Mouse (Mus musculus): Measurements from ENCODE around the gene Stx16. TPM values are rescaled to one million over a fixed set of nuclear protein-coding genes. Genes with fewer than 3 reads are reported as not detected.

Gene Stx16
- polyA plus RNA-seq, 1 experiment from 2014 or later, result 15.3 TPM

- Histone ChIP-seq H3K9ac (no peak overlapping the region), H3K9me3 (no peaks in the 10 kb centered on the region), H3K4me3 (replicated peaks) (no peak overlapping the region), H3K36me3 (replicated peaks) (no peaks in the 10 kb centered on the region), H3K4me2 (no peak overlapping the region), H3K27ac (no peak overlapping the region), H3K27me3 (no peaks in the 10 kb centered on the region; the same call in 1 of the 2 replicates), H3K4me1 (peaks cover 6% of the 10 kb centered on the region; the same call in 1 of the 2 replicates)
- peak; percentile 14; the same call in 1 of the 2 replicates for ATAC-seq (ENCODE audit: low FRiP score)
- 22% methylated on average over 2 of the region's 2 CpGs for WGBS
Observed at GRCm38 (mm10) chr2:174061219-174061618, 14.9 kb upstream of the Stx16 start.

DNA sequence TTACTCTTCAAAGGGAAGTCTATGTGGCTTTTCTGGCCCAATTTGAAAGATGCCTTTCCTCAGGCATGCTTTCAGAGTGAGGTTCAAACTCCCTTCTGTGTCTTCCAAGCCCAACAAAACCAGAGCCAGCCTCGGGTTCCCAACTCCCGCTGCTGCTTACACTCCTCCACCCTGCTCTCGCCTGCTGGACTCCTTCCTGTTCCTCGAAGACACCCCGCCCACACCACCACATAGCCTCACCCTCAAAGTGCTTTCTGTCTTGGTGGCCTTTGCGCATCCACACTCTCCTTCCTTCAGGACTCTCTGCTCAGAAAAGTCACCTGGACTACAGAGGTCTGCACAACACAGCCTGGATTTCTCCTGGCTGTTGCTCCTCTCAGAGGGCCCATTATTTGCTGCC lies 13.0 kb upstream of the Stx16 start:
- no peaks in the 10 kb centered on the region; the same call in 1 of the 2 replicates for H3K27me3 ChIP-seq
- H3K27ac ChIP-seq, result no peak overlapping the region
- H3K4me1 ChIP-seq, result peaks cover 6% of the 10 kb centered on the region; the same call in 1 of the 2 replicates
- no peak overlapping the region for H3K4me3 ChIP-seq (replicated peaks)
- no peaks in the 10 kb centered on the region for H3K9me3 ChIP-seq
- ATAC-seq (ENCODE audit: low FRiP score), result no peak
- WGBS, result 82% methylated on average over 6 of the region's 6 CpGs
- no peaks in the 10 kb centered on the region for H3K36me3 ChIP-seq (replicated peaks)
- H3K9ac ChIP-seq, result no peak overlapping the region
- H3K4me2 ChIP-seq, result no peak overlapping the region

DNA sequence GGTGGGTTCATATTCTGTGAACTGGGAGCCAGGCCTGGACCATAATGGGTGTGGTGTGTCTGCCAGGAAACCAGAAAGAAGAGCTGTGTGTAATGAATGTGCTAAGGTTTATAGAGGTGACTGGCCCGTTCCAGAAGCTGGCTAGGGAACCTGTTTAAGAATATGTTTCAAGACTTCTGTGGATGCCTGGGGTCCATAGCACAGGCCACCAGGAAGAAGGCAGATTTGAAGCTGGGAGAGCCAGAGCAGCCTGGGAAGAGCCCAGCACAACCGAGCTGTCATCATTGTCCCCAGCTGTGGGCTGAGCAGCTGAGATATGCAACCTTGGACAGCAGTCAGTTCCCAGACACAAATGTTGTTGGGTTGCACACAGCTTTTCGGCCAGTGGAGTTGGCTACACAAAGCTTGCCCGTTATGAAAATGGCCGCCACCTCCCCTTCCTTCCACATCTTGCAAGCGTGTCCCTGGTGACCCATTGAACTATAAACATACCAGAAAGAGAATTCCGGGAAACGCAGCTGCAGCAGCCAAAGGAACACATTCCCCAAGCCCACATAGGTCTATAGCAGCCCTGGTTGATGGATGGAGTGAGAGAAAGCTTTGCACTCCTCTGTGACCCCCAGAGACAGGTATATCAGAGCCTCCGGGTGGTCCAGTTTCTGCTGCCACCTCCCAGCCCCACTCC lies 12.4 kb upstream of the Stx16 start:
- H3K9ac ChIP-seq, result no peak overlapping the region
- no peaks in the 10 kb centered on the region for H3K36me3 ChIP-seq (replicated peaks)
- no peak for ATAC-seq (ENCODE audit: low FRiP score)
- H3K9me3 ChIP-seq, result no peaks in the 10 kb centered on the region
- no peak overlapping the region for H3K27ac ChIP-seq
- 85% methylated on average over 9 of the region's 9 CpGs for WGBS
- H3K4me2 ChIP-seq, result no peak overlapping the region
- peaks cover 6% of the 10 kb centered on the region; the same call in 1 of the 2 replicates for H3K4me1 ChIP-seq
- no peak overlapping the region for H3K4me3 ChIP-seq (replicated peaks)
- H3K27me3 ChIP-seq, result no peaks in the 10 kb centered on the region; the same call in 1 of the 2 replicates

DNA sequence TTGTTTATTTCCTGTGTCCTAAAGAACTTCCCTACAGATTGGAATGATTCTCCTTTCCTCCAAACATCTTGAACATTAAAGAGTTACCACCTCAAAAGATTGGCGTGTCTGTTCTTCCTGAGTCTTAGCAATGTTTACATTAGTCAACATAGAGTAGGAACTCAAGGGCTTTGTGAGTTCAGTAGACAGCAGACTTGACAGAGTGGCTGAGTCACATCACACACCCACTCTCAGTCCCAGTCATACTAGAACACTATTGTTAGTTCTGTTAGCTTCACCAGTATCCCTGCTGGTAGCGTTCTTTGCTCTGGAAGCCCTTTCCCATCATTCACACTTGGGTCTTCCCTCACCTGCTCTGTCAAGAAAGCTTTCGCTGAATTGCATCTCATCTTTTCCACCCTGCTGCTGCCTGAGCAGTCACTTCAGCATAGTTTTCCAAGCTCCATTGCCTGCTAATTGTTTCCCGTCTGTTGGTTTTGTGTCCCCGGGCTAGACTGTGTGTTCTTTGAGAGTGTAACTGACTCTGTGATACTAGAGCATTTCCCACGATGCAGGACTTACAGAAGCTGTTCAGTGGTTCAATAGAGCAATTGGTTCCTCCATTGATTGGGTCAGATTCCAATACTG lies 8.2 kb upstream of the Stx16 start:
- Histone ChIP-seq H3K27me3 (no peaks in the 10 kb centered on the region), H3K9ac (no peak overlapping the region), H3K4me2 (no peak overlapping the region), H3K27ac (no peak overlapping the region), H3K36me3 (replicated peaks) (no peaks in the 10 kb centered on the region), H3K4me1 (no peaks in the 10 kb centered on the region; the same call in 1 of the 2 replicates), H3K4me3 (replicated peaks) (no peak overlapping the region), H3K9me3 (no peaks in the 10 kb centered on the region)
- no peak for ATAC-seq (ENCODE audit: low FRiP score)
- 80% methylated on average over 6 of the region's 6 CpGs for WGBS

DNA sequence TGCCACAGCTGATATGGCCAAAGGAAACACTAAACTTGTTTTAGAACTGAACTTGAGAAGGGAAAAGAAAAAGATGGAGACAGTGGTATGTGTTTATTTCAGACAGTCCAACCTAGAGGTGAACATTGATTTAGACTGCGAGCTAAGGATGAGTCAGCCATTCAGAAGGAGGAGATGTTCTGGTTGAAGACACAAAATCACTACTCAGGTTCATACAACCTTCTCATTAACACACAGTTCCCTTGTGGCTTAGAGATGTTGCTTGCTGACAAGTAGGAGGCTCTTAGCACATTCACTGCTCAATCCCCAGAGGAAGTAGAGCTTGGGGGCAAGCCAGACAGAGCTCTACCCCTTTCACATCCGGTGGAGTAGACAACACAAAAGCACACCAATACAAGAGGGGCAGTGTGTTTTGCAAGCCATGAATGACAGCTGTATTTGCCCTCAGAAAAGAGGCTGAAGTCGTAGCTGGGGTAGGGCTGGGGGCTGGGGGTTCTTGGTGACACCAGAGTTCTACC lies 6.5 kb upstream of the Stx16 start:
- no peaks in the 10 kb centered on the region for H3K27me3 ChIP-seq
- no peak overlapping the region for H3K27ac ChIP-seq
- H3K4me2 ChIP-seq, result no peak overlapping the region
- H3K9me3 ChIP-seq, result no peaks in the 10 kb centered on the region
- no peaks in the 10 kb centered on the region for H3K36me3 ChIP-seq (replicated peaks)
- no peak for ATAC-seq (ENCODE audit: low FRiP score)
- no peak overlapping the region for H3K4me3 ChIP-seq (replicated peaks)
- H3K9ac ChIP-seq, result no peak overlapping the region
- H3K4me1 ChIP-seq, result peaks cover 10% of the 10 kb centered on the region
- WGBS, result 72% methylated on average over 3 of the region's 3 CpGs

GRCm38 (mm10) chr2:174071406-174071805 lies 4.7 kb upstream of the Stx16 start:
- Histone ChIP-seq H3K36me3 (replicated peaks) (no peaks in the 10 kb centered on the region), H3K4me3 (replicated peaks) (no peak overlapping the region), H3K27ac (no peak overlapping the region), H3K9ac (no peak overlapping the region), H3K4me2 (no peak overlapping the region), H3K27me3 (no peaks in the 10 kb centered on the region), H3K4me1 (peaks cover 20% of the 10 kb centered on the region), H3K9me3 (no peaks in the 10 kb centered on the region)
- no peak for ATAC-seq (ENCODE audit: low FRiP score)
- WGBS, result 95% methylated on average over 5 of the region's 5 CpGs

GRCm38 (mm10) chr2:174073156-174073790 lies 2.8 kb upstream of the Stx16 start:
- no peak overlapping the region for H3K27ac ChIP-seq
- no peaks in the 10 kb centered on the region for H3K9me3 ChIP-seq
- H3K4me1 ChIP-seq, result peaks cover 34% of the 10 kb centered on the region
- no peak for ATAC-seq (ENCODE audit: low FRiP score)
- H3K4me3 ChIP-seq (replicated peaks), result no peak overlapping the region
- WGBS, result 74% methylated on average over 5 of the region's 5 CpGs
- H3K4me2 ChIP-seq, result no peak overlapping the region
- no peaks in the 10 kb centered on the region for H3K27me3 ChIP-seq
- H3K36me3 ChIP-seq (replicated peaks), result no peaks in the 10 kb centered on the region
- H3K9ac ChIP-seq, result no peak overlapping the region

DNA sequence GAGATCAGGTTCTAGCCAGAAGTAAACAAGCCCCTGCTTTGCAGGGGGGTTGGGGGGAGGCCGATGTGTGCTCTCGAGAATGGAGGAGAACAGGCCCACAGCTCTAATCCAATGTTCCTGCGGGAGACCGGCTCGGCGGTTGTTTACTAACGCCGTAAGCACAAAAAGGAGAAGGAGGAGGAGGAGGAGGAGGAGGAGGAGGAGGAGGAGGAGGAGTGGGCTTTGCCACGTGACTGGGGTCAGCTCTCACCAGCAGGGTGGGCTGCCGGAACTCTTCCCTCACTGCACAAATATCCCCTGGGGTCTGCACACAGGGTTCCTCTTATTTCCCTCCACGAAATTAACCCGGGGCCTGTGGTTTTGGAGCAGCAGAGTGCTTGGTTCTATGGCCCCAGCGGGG lies 1.5 kb upstream of the Stx16 start:
- peaks cover 35% of the 10 kb centered on the region for H3K4me1 ChIP-seq
- H3K9me3 ChIP-seq, result no peaks in the 10 kb centered on the region
- no peaks in the 10 kb centered on the region for H3K27me3 ChIP-seq
- H3K4me3 ChIP-seq (replicated peaks), result peak overlapping the region; percentile 80
- WGBS, result 0% methylated on average over 10 of the region's 13 CpGs
- peak; percentile 57 for ATAC-seq (ENCODE audit: low FRiP score)
- H3K27ac ChIP-seq, result peak overlapping the region; percentile 90
- H3K4me2 ChIP-seq, result peak overlapping the region; percentile 86
- H3K36me3 ChIP-seq (replicated peaks), result no peaks in the 10 kb centered on the region
- peak overlapping the region; percentile 61 for H3K9ac ChIP-seq

DNA sequence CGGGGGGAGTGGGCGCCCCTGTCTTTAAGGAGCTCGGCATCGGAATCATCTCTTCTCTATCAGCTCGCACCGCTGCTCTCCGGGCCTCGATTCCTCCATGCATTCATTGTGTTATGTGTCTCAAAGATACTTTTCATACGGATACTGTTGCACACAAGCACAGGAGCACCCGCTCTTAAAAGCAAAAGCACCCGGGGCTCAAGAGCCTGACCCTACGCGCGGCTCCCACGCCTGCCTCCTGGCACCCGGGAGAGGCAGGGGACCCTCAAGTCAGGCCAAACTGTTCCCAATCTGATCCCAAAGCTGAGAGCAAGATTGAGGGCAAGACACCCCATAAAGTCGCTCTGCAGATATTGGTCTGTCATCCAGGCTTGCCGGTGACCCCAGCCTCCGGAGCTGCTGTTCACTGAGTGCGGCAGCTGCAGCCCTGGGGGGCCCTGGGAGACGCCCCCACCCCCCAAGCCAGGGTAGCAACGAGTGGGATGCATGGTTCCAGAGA lies 987 bp upstream of the Stx16 start:
- Histone ChIP-seq H3K9ac (peak overlapping the region; percentile 61), H3K36me3 (replicated peaks) (no peaks in the 10 kb centered on the region), H3K4me2 (peak overlapping the region; percentile 86), H3K27ac (peak overlapping the region; percentile 90), H3K9me3 (no peaks in the 10 kb centered on the region), H3K27me3 (no peaks in the 10 kb centered on the region), H3K4me1 (peaks cover 35% of the 10 kb centered on the region), H3K4me3 (replicated peaks) (peak overlapping the region; percentile 80)
- WGBS, result 2% methylated on average over 22 of the region's 22 CpGs
- ATAC-seq (ENCODE audit: low FRiP score), result no peak; the same call in 1 of the 2 replicates

- ATAC-seq (ENCODE audit: low FRiP score), result no peak; the same call in 1 of the 2 replicates
- Histone ChIP-seq H3K4me1 (peaks cover 41% of the 10 kb centered on the region), H3K9me3 (no peaks in the 10 kb centered on the region), H3K9ac (peak overlapping the region; percentile 80), H3K4me3 (replicated peaks) (peak overlapping the region; percentile 80), H3K4me2 (peak overlapping the region; percentile 86), H3K27me3 (no peaks in the 10 kb centered on the region), H3K27ac (peak overlapping the region; percentile 90), H3K36me3 (replicated peaks) (no peaks in the 10 kb centered on the region)
- 0% methylated on average over 22 of the region's 22 CpGs for WGBS
Observed at GRCm38 (mm10) chr2:174076433-174076824, 321 bp downstream of the Stx16 start.

DNA sequence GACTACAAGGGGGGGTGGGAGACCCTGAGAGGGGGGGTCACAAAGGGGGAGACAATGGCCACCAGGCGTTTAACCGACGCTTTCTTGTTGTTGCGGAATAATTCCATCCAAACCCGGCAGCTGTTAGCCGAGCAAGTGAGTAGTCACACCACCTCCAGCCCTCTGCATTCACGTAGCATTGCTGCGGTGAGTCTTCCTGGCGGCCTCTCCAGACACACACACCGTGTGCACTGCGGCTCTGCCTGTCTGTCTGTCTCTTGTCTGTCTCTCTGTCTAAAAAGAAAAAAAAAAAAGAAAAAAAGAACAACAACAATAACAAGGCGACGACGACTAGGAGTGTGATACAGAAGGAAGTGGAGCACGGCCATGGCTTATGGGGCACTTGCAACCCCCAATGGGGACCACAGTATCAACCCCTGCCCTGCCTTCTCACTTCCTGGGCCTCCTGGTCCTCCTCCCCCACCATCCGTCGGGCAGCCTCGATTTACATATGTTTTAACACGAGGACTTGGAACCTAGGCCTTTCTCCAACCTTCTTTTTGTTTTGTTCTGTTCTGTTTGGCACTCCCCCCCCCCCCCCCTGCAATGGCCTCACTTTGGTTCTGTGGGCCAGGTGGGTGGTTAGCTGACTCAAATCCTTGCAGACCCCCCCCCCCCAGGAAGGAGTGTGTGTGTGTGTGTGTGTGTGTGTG lies 1.0 kb downstream of the Stx16 start:
- Histone ChIP-seq H3K27ac (peak overlapping the region; percentile 90), H3K4me1 (peaks cover 41% of the 10 kb centered on the region), H3K9ac (peak overlapping the region; percentile 80), H3K9me3 (no peaks in the 10 kb centered on the region), H3K4me3 (replicated peaks) (peak overlapping the region; percentile 80), H3K4me2 (peak overlapping the region; percentile 86), H3K36me3 (replicated peaks) (no peaks in the 10 kb centered on the region), H3K27me3 (no peaks in the 10 kb centered on the region)
- no peak for ATAC-seq (ENCODE audit: low FRiP score)
- WGBS, result under 1% methylated on average over 19 of the region's 19 CpGs

Measured in forebrain, embryonic 12.5 days (tissue).